Mouse (Mus musculus) macrophage (primary cell): ENCODE measurements around the gene Emid1. TPM values are rescaled to one million over a fixed set of nuclear protein-coding genes. Genes with fewer than 3 reads are reported as not detected.

ENCODE experiments used
- H3K27ac ChIP-seq: fragments of 350-480 bp; formaldehyde crosslinking; 2 replicates; pipeline ENCODE4 v1.9.0; 2021
- H3K36me3 ChIP-seq: fragments of 350-480 bp; formaldehyde crosslinking; 2 replicates; pipeline ENCODE4 v1.9.0; 2021; ENCODE audit errors: inconsistent target
- H3K4me3 ChIP-seq: fragments of 350-480 bp; formaldehyde crosslinking; 2 replicates; pipeline ENCODE4 v1.9.0; 2021; ENCODE audit errors: inconsistent target
- H3K79me2 ChIP-seq: fragments of 350-480 bp; formaldehyde crosslinking; 2 replicates; pipeline ENCODE4 v1.9.0; 2021; ENCODE audit errors: inconsistent target
- WGBS: methylation state at CpG from one replicate; pipeline ENCODE4 v1.1.7; 2026; ENCODE audit warnings: inconsistent platforms; ENCODE audit not compliant: missing documents; 5-methylcytosine and 5-hydroxymethylcytosine counted together
- polyA plus RNA-seq: library from polyadenylated mRNA; stranded (reverse); fragments of 250-400 nt; gene quantifications from 3 replicates; pipeline ENCODE4 v1.2.4, GENCODE M21; 2018; ENCODE audit warnings: inconsistent platforms
- total RNA-seq, 78 experiments: library from RNA; depleted of rRNA; stranded (reverse); fragments of 250-400 nt; gene quantifications; 1 replicate in 9 of 78; 2 replicates in 24 of 78; 3 replicates in 43 of 78; 4 replicates in 2 of 78; pipeline ENCODE4 v1.2.4; 2018; ENCODE audit warnings: inconsistent platforms in 56 of 78

The Emid1 gene
- total RNA-seq (2018; cell fraction: chromatin; rRNA removed): 1 to 10 TPM in 3 of 26 experiments, under 1 TPM in 5, not detected in 18; 0.45 to 1.5 (median 0.74) TPM
- total RNA-seq (2018; cell fraction: cytosol; rRNA removed): under 1 TPM in 25 of 26 experiments, not detected in 1; 0.10 to 0.91 (median 0.44) TPM
- total RNA-seq (2018; cell fraction: nucleus; rRNA removed): 1 to 10 TPM in 5 of 26 experiments, under 1 TPM in 11, not detected in 10; 0.44 to 1.5 (median 0.81) TPM
- 0.53 to 0.57 TPM (median 0.54 TPM) in 3 replicates for polyA plus RNA-seq

DNA sequence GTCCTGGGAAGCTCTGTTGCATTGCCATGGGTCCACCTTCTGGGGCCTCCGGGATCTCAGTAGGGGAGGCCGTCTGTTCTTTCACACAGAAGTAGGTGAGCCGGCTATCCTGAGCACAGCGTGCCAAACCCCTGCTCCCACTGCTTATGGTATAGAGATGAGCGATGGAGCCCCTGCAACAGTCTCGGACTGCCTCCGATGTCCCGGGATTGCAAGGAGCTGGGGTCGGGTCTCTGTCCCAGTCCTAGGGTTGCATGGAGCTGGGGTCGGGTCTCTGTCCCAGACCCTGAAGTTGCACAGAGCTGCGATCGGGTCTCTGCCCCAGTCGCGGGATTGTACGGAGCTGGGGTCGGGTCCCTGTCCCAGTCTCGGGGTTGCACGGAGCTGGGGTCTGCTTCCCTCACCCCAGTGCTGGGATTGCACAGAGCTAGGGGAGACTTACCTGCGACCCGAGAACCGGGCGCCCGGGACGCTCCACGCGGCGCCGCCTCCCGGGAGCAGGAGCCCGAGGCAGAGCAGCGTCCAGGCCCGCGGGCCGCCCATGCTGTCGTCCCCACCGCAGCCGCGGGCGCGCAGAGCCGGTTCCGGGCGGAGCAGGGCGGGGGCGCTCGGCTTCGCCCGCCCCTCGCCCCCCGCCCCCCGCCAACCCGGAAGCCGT is at the start of gene Emid1:
Gene Emid1, minus strand, starts transcription at position 578 of the 658 bp plus-strand sequence.
- Histone ChIP-seq H3K4me3 (no peak within 1 kb of the TSS), H3K36me3 (no peaks in the 10 kb centered on the region), H3K27ac (no peak within 1 kb of the TSS), H3K79me2 (no peaks in the 10 kb centered on the region)
- 6% methylated on average over 33 of the region's 53 CpGs for WGBS

DNA sequence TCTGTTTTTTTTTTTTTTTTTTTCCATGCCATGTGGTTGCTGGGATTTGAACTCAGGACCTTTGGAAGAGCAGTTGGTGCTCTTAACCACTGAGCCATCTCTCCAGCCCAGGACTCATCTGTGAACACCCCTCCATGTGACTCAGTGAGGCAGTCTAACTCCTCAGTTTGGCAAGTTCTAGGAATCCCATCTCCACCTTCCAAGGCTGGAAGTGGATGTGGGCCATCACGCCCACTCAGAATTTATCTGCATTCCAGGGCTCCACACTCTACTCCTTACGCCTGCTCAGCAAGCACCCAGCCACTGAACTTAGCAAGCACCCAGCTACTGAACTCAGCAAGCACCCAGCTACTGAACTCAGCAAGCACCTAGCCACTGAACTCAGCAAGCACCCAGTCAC is 47.8 kb upstream of the Emid1 start:
- Histone ChIP-seq H3K4me3 (no peak overlapping the region), H3K27ac (no peak overlapping the region), H3K79me2 (no peaks in the 10 kb centered on the region), H3K36me3 (no peaks in the 10 kb centered on the region)
- 100% methylated on average over 2 of the region's 2 CpGs for WGBS

- 88% methylated on average over 4 of the region's 5 CpGs for WGBS
These were observed 45.0 kb upstream of the Emid1 start for GRCm38 (mm10) chr11:5197068-5197467.

DNA sequence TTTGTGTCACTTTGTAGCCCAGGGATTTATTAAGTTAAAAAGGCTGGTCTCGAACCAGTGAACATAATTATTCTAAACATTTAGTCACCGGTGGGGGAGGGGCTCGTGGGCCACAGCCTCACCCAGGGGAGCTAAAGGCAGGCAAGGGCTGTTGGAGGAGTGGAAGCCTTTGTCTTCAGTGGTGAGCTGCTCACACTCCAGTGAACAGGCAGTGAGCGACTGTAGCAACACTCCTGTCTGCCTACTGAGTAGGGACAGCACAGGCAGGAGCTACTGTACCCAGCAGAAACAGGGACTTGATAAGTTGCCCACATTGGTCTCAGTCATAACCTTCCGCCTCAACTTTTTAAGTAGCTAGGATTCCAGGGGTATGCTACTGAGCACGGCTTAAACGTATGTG is 44.5 kb upstream of the Emid1 start:
- Histone ChIP-seq H3K36me3 (no peaks in the 10 kb centered on the region), H3K27ac (no peak overlapping the region), H3K79me2 (no peaks in the 10 kb centered on the region), H3K4me3 (no peak overlapping the region)
- 88% methylated on average over 7 of the region's 7 CpGs for WGBS

More at GRCm38 (mm10) chr11:5197068-5197467, 45.0 kb upstream of the Emid1 start:
- H3K36me3 ChIP-seq: no peaks in the 10 kb centered on the region
- no peaks in the 10 kb centered on the region for H3K79me2 ChIP-seq
- no peak overlapping the region for H3K4me3 ChIP-seq
- no peak overlapping the region for H3K27ac ChIP-seq

DNA sequence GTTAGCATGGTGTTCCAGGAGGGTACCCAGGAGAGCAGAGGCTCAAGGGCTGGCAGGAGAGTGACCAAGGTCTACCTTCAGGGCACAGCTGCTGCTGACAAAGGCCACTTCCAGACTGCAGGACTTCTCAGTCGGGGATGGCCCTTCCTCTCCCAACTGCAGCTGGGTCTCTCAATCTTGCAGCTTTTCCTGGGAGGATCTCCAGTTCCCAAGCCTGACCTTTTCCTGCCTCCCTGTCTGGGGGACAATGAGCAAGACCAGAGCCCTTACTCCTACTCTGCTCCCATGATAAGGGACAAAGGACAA is 41.5 kb upstream of the Emid1 start:
- H3K27ac ChIP-seq: no peak overlapping the region
- no peaks in the 10 kb centered on the region for H3K79me2 ChIP-seq
- H3K4me3 ChIP-seq: no peak overlapping the region
- H3K36me3 ChIP-seq: no peaks in the 10 kb centered on the region
- WGBS: 77% methylated on average over 1 of the region's 1 CpGs

GRCm38 (mm10) chr11:5192840-5193575 is 41.0 kb upstream of the Emid1 start:
- Histone ChIP-seq H3K79me2 (no peaks in the 10 kb centered on the region), H3K4me3 (no peak overlapping the region), H3K36me3 (no peaks in the 10 kb centered on the region), H3K27ac (no peak overlapping the region)
- 76% methylated on average over 8 of the region's 8 CpGs for WGBS

- H3K4me3 ChIP-seq: no peak overlapping the region
- H3K79me2 ChIP-seq: no peaks in the 10 kb centered on the region
- H3K27ac ChIP-seq: no peak overlapping the region
- H3K36me3 ChIP-seq: no peaks in the 10 kb centered on the region
- 89% methylated on average over 9 of the region's 9 CpGs for WGBS
These were observed 40.0 kb upstream of the Emid1 start for GRCm38 (mm10) chr11:5192084-5192516.

DNA sequence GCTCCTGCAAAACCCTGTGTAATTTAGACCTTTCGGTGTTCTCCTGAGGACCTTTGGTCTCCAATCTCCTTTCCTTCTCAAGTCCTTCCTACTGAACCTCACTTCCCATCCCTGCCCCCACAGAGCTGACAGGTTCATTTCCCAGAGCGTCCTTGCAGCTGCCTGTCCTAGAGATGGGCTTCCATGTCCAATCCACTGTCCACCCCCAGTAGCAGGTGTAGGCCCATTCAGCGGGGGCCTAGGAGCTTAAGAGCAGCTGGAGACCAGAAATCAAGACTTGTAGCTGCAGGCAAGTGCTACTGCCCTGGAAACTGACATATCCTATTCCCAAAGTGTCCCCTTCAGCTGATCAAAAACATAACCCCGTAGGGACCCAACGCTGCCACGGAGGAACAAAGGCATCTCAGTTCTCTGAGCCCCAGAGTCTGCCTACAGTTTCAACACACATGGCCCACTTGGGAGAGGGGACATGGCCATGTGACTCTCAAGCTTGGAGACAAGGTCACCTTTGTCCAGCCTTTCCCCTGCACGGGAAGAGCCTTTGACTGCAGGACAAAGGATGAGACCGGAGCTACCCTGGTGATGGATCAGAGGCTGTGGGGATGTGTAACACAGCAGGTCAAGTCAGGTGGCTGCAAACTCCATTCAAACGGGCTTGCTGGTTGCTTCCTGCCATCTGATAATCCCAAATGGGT is 37.3 kb upstream of the Emid1 start:
- no peaks in the 10 kb centered on the region for H3K79me2 ChIP-seq
- WGBS: 90% methylated on average over 9 of the region's 9 CpGs

DNA sequence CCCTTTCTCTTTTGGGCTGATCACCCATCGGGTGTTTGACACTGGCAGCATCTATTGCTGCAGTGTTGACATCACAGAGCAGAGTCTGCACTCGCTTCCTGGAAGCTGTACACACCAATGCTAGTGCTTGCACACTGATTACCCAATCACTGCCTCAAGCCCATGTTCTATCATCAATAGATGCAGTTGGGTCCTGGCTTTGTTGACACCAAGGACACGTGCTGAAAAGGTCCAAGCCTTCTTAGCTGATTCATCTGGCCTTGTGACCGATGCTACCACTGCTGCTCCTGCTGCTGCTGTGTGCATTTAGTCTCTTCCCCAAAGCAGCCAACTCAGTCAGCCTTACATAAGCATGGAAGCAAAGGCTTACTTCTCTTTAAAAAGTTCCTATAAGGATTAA is 36.1 kb upstream of the Emid1 start:
- Histone ChIP-seq H3K36me3 (no peaks in the 10 kb centered on the region), H3K27ac (no peak overlapping the region), H3K4me3 (no peak overlapping the region), H3K79me2 (no peaks in the 10 kb centered on the region)
- WGBS: 80% methylated on average over 4 of the region's 4 CpGs

More for the DNA sequence above, 37.3 kb upstream of the Emid1 start:
- no peak overlapping the region for H3K4me3 ChIP-seq
- no peak overlapping the region for H3K27ac ChIP-seq
- H3K36me3 ChIP-seq: no peaks in the 10 kb centered on the region

DNA sequence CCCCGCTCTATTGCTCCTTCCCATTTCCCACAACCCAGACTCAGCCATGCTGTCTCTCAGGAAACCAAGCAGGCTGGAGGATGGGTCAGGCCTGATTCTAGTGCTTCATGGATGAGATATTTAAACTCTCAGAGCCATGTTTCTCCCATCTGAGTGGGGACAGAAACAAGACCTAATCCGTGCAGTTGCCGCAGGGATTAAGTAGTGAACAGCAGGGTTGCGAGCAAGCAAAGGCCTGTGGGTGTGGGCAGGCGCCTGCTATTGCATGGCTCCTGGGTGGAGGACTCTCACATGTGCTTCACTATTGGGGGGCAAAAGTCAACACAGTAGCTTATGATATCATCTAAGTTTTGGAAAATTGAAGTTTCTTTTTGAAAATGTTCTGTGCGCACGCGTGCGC is 32.8 kb upstream of the Emid1 start:
- H3K27ac ChIP-seq: no peak overlapping the region
- WGBS: 99% methylated on average over 8 of the region's 9 CpGs
- no peak overlapping the region for H3K4me3 ChIP-seq
- no peaks in the 10 kb centered on the region for H3K79me2 ChIP-seq
- no peaks in the 10 kb centered on the region for H3K36me3 ChIP-seq

DNA sequence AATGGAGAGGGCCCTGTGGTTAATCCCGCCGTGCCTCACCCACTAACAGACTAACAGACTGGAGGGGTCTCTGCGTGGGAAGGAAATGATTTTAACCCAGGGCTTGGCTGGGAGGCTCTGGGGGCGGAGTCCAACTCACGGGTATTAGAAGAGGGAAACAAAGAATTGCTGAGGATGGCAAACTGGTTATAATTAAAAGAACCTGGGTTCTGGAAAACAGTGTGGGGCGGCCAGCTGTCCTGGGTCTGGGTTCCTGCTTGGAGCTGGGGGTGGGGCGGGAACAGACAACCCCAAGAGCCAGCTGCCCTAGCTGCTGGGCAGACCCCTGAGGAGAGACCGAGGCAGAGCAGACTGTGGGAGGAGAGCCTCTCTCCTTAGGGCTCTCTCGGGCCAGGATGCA is 32.2 kb upstream of the Emid1 start:
- no peak overlapping the region for H3K27ac ChIP-seq
- 34% methylated on average over 8 of the region's 9 CpGs for WGBS
- H3K36me3 ChIP-seq: no peaks in the 10 kb centered on the region
- H3K79me2 ChIP-seq: no peaks in the 10 kb centered on the region
- no peak overlapping the region for H3K4me3 ChIP-seq

DNA sequence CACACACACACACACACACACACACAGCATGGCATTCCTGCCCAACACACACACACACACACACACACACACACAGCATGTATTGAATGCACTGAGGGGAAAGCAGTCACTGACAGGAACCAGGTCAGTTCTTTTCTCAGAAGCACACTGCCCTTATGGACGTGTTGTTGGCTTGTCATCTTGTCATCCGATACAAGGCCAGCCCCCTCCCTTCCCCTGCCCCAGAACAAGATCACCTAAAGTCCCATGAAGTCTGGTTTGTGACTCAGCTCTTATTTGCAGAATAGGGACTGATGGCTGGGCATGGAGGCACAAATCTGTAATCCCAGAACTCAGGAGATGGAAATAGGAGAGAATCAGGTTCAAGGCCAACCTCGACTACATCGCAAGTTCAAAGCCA is 30.8 kb upstream of the Emid1 start:
- Histone ChIP-seq H3K36me3 (no peaks in the 10 kb centered on the region), H3K4me3 (no peak overlapping the region), H3K79me2 (no peaks in the 10 kb centered on the region), H3K27ac (no peak overlapping the region)
- WGBS: 86% methylated on average over 4 of the region's 4 CpGs

DNA sequence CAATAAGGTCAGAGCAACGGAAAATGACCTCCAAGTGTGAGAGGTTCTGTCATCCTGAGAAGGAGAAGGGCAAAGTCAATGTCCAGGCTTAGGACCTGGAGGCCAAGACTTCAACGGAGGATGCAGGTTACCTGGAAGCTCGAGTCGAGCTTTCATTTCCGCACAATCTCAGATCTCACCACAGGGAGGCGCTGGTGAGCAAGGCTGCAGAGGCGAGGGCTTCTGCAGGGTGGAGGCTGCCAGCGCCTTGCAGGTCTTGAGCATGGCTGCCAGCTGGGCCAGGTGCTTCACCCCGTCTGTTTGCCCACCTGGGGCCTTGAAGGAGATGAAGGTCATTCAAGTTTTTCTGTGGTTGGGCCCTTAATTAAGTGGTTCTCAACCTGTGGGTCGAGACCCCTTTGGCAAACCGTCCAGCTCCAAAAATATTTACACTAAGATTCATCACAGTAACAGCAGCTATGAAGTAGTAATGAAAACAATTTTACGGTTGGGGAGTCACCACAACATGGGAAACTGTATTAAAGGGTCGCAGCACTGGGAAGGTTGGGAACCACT is 29.9 kb upstream of the Emid1 start:
- Histone ChIP-seq H3K36me3 (no peaks in the 10 kb centered on the region), H3K4me3 (no peak overlapping the region), H3K79me2 (no peaks in the 10 kb centered on the region), H3K27ac (no peak overlapping the region)
- WGBS: 26% methylated on average over 13 of the region's 13 CpGs

GRCm38 (mm10) chr11:5179391-5179790 is 27.3 kb upstream of the Emid1 start:
- Histone ChIP-seq H3K27ac (no peak overlapping the region), H3K4me3 (no peak overlapping the region), H3K79me2 (no peaks in the 10 kb centered on the region), H3K36me3 (no peaks in the 10 kb centered on the region)
- WGBS: 85% methylated on average over 8 of the region's 8 CpGs
